Mouse (Mus musculus): ENCODE results near the gene Zc3h12d. TPM values are rescaled to one million over a fixed set of nuclear protein-coding genes. Genes with fewer than 3 reads are reported as not detected.

Gene Zc3h12d
- polyA plus RNA-seq, 1 experiment from 2014 or later: 0.04 TPM

DNA sequence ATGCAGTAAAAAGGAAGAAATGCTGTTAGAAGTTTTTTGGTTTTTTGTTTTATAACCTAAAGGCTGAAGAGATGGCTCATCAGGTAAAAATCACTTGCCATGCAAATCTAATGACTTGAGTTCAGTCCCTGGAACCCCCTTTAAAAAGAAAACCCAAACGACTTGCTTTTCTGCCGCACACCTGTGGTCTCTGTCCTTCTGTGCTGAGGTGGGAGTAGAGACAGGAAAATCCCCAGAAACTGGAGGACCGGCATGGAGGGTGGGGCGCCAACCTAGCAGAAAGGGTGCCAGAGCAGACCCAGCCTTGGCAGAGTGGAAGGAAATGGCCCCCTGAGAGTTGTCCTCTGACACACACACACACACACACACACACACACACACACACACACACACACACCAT lies 13.6 kb upstream of the Zc3h12d start:
- H3K4me2 ChIP-seq (ENCODE audit: low read depth, low read length, severe bottlenecking): no peak overlapping the region
- no peaks in the 10 kb centered on the region for H3K27me3 ChIP-seq (ENCODE audit: control insufficient read depth, insufficient read depth, low read length)
- H3K4me1 ChIP-seq (replicated peaks; ENCODE audit: control insufficient read depth, insufficient read depth, low read length): no peaks in the 10 kb centered on the region
- H3K4me3 ChIP-seq (ENCODE audit: low read depth, low read length): no peak overlapping the region
- no peak overlapping the region for H3K9ac ChIP-seq (ENCODE audit: low read length)
- no peaks in the 10 kb centered on the region; the same call in 1 of the 2 replicates for H3K36me3 ChIP-seq (ENCODE audit: control insufficient read depth, insufficient read depth, low read length)
- H3K27ac ChIP-seq (ENCODE audit: low read depth, low read length): no peak overlapping the region
- no peak for ATAC-seq (replicated peaks; ENCODE audit: low FRiP score)
- no peaks in the 10 kb centered on the region for H3K9me3 ChIP-seq (ENCODE audit: control insufficient read depth, low read length)
- WGBS: 92% methylated on average over 4 of the region's 4 CpGs
- no peak for DNase-seq (ENCODE audit: low spot score)

GRCm38 (mm10) chr10:7819156-7819555 lies 13.1 kb upstream of the Zc3h12d start:
- ATAC-seq (replicated peaks; ENCODE audit: low FRiP score) (no peak), DNase-seq (ENCODE audit: low spot score) (no peak)
- no peaks in the 10 kb centered on the region for H3K4me1 ChIP-seq (replicated peaks; ENCODE audit: control insufficient read depth, insufficient read depth, low read length)
- WGBS: 93% methylated on average over 4 of the region's 4 CpGs
- H3K4me3 ChIP-seq (ENCODE audit: low read depth, low read length): no peak overlapping the region
- no peaks in the 10 kb centered on the region; the same call in 1 of the 2 replicates for H3K36me3 ChIP-seq (ENCODE audit: control insufficient read depth, insufficient read depth, low read length)
- H3K4me2 ChIP-seq (ENCODE audit: low read depth, low read length, severe bottlenecking): no peak overlapping the region
- no peak overlapping the region for H3K9ac ChIP-seq (ENCODE audit: low read length)
- H3K9me3 ChIP-seq (ENCODE audit: control insufficient read depth, low read length): no peaks in the 10 kb centered on the region
- H3K27me3 ChIP-seq (ENCODE audit: control insufficient read depth, insufficient read depth, low read length): no peaks in the 10 kb centered on the region
- no peak overlapping the region for H3K27ac ChIP-seq (ENCODE audit: low read depth, low read length)

DNA sequence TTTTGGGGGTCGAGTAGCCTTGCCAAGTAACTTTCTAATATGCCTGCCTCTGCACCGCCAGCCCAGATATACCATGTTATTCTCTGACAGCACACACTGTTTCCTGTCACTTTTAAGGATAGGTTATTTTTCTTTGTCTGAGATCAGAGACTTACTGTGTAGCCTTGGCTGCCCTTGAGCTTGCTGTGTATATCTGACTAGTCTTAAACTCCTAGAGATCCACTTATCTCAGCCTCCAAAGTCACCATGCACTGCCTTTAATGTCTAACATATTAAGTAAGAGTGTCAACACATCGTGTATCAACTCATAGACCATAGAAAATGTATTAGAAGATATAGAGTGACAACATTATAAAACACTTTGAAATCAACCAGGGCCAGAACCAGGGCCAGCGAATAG lies 12.7 kb upstream of the Zc3h12d start:
- H3K4me3 ChIP-seq (ENCODE audit: low read depth, low read length): no peak overlapping the region
- H3K36me3 ChIP-seq (ENCODE audit: control insufficient read depth, insufficient read depth, low read length): no peaks in the 10 kb centered on the region; the same call in 1 of the 2 replicates
- H3K27me3 ChIP-seq (ENCODE audit: control insufficient read depth, insufficient read depth, low read length): no peaks in the 10 kb centered on the region
- no peak overlapping the region for H3K9ac ChIP-seq (ENCODE audit: low read length)
- ATAC-seq (replicated peaks; ENCODE audit: low FRiP score) (no peak), DNase-seq (ENCODE audit: low spot score) (no peak)
- no peaks in the 10 kb centered on the region for H3K9me3 ChIP-seq (ENCODE audit: control insufficient read depth, low read length)
- WGBS: 95% methylated on average over 4 of the region's 4 CpGs
- H3K4me1 ChIP-seq (replicated peaks; ENCODE audit: control insufficient read depth, insufficient read depth, low read length): no peaks in the 10 kb centered on the region
- H3K4me2 ChIP-seq (ENCODE audit: low read depth, low read length, severe bottlenecking): no peak overlapping the region
- no peak overlapping the region for H3K27ac ChIP-seq (ENCODE audit: low read depth, low read length)

GRCm38 (mm10) chr10:7820171-7820570 lies 12.1 kb upstream of the Zc3h12d start:
- no peak for ATAC-seq (replicated peaks; ENCODE audit: low FRiP score)
- Histone ChIP-seq H3K27me3 (ENCODE audit: control insufficient read depth, insufficient read depth, low read length) (no peaks in the 10 kb centered on the region), H3K4me2 (ENCODE audit: low read depth, low read length, severe bottlenecking) (no peak overlapping the region), H3K36me3 (ENCODE audit: control insufficient read depth, insufficient read depth, low read length) (no peaks in the 10 kb centered on the region; the same call in 1 of the 2 replicates), H3K4me1 (replicated peaks; ENCODE audit: control insufficient read depth, insufficient read depth, low read length) (no peaks in the 10 kb centered on the region), H3K9ac (ENCODE audit: low read length) (no peak overlapping the region), H3K27ac (ENCODE audit: low read depth, low read length) (no peak overlapping the region), H3K4me3 (ENCODE audit: low read depth, low read length) (no peak overlapping the region), H3K9me3 (ENCODE audit: control insufficient read depth, low read length) (no peaks in the 10 kb centered on the region)
- no peak for DNase-seq (ENCODE audit: low spot score)
- whole genome bisulfite sequencing: 92% methylated on average over 5 of the region's 5 CpGs

GRCm38 (mm10) chr10:7821981-7822380 lies 10.3 kb upstream of the Zc3h12d start:
- H3K4me2 ChIP-seq (ENCODE audit: low read depth, low read length, severe bottlenecking): no peak overlapping the region
- H3K9ac ChIP-seq (ENCODE audit: low read length): no peak overlapping the region
- no peak overlapping the region for H3K27ac ChIP-seq (ENCODE audit: low read depth, low read length)
- ATAC-seq (replicated peaks; ENCODE audit: low FRiP score) (no peak), DNase-seq (ENCODE audit: low spot score) (no peak)
- WGBS: 95% methylated on average over 12 of the region's 12 CpGs
- no peaks in the 10 kb centered on the region for H3K27me3 ChIP-seq (ENCODE audit: control insufficient read depth, insufficient read depth, low read length)
- no peaks in the 10 kb centered on the region; the same call in 1 of the 2 replicates for H3K36me3 ChIP-seq (ENCODE audit: control insufficient read depth, insufficient read depth, low read length)
- H3K4me3 ChIP-seq (ENCODE audit: low read depth, low read length): no peak overlapping the region
- H3K4me1 ChIP-seq (replicated peaks; ENCODE audit: control insufficient read depth, insufficient read depth, low read length): no peaks in the 10 kb centered on the region
- H3K9me3 ChIP-seq (ENCODE audit: control insufficient read depth, low read length): no peaks in the 10 kb centered on the region

DNA sequence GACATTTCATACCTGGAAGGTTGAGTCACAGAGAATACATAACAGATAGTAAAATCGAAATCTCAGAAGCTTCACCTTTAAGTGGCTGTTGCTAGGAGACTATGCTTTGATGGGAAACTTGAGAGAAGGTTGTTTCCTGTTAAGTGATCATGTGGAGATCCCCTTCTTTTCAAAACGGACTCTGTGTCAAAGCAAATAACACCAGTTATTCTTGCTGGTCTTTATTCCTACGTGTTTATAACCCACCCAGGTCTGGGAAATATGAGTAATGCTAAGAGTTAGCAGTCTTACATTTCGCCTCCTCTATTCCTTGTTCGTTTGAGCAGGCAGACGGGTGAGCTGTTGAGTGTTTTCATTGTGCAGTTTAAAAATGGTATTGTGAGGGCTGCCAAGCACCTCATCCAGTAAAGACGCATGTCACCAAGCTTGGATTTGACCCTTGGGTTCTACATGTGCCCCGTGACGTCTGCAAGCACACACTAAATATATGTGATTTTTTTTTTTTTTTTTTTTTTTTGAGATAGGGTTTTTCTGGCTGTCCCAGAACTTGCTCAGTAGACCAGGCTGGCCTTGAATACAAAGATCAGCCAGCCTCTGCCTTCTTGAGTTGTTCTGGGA lies 7.5 kb upstream of the Zc3h12d start:
- no peak for ATAC-seq (replicated peaks; ENCODE audit: low FRiP score)
- 89% methylated on average over 9 of the region's 9 CpGs for WGBS
- H3K4me1 ChIP-seq (replicated peaks; ENCODE audit: control insufficient read depth, insufficient read depth, low read length): no peaks in the 10 kb centered on the region

DNA sequence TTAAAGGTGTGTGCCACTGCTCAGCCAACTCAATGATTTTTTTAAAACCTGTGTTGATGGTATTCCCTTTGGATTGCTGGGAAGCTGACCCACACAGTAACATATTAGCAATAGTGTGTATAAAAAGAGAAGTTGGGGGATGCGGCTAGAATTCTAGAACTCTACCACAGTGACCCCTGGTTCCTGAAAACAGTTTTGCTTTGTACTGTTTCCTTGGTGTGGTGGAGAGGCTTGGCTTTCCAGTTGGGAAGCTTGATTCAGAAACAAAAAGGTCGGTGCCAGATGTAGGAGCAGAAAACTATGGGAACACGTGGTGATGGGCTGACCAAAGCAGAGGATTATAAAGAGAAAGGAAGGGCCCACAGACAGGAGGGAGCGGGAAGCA lies 7.0 kb upstream of the Zc3h12d start:
- H3K4me1 ChIP-seq (replicated peaks; ENCODE audit: control insufficient read depth, insufficient read depth, low read length): no peaks in the 10 kb centered on the region
- no peak overlapping the region for H3K4me3 ChIP-seq (ENCODE audit: low read depth, low read length)
- H3K36me3 ChIP-seq (ENCODE audit: control insufficient read depth, insufficient read depth, low read length): no peaks in the 10 kb centered on the region; the same call in 1 of the 2 replicates
- no peaks in the 10 kb centered on the region for H3K9me3 ChIP-seq (ENCODE audit: control insufficient read depth, low read length)
- H3K27ac ChIP-seq (ENCODE audit: low read depth, low read length): no peak overlapping the region
- no peaks in the 10 kb centered on the region for H3K27me3 ChIP-seq (ENCODE audit: control insufficient read depth, insufficient read depth, low read length)
- 95% methylated on average over 4 of the region's 4 CpGs for WGBS
- H3K9ac ChIP-seq (ENCODE audit: low read length): no peak overlapping the region
- DNase-seq (ENCODE audit: low spot score) (no peak), ATAC-seq (replicated peaks; ENCODE audit: low FRiP score) (no peak)
- no peak overlapping the region for H3K4me2 ChIP-seq (ENCODE audit: low read depth, low read length, severe bottlenecking)

More for the DNA sequence above, 7.5 kb upstream of the Zc3h12d start:
- H3K27ac ChIP-seq (ENCODE audit: low read depth, low read length): no peak overlapping the region
- H3K4me2 ChIP-seq (ENCODE audit: low read depth, low read length, severe bottlenecking): no peak overlapping the region
- no peaks in the 10 kb centered on the region; the same call in 1 of the 2 replicates for H3K36me3 ChIP-seq (ENCODE audit: control insufficient read depth, insufficient read depth, low read length)
- no peaks in the 10 kb centered on the region for H3K27me3 ChIP-seq (ENCODE audit: control insufficient read depth, insufficient read depth, low read length)
- H3K9ac ChIP-seq (ENCODE audit: low read length): no peak overlapping the region
- H3K9me3 ChIP-seq (ENCODE audit: control insufficient read depth, low read length): no peaks in the 10 kb centered on the region
- H3K4me3 ChIP-seq (ENCODE audit: low read depth, low read length): no peak overlapping the region
- DNase-seq (ENCODE audit: low spot score): no peak

- H3K4me3 ChIP-seq (ENCODE audit: low read depth, low read length): no peak overlapping the region
- WGBS: 92% methylated on average over 9 of the region's 9 CpGs
- H3K9me3 ChIP-seq (ENCODE audit: control insufficient read depth, low read length): no peaks in the 10 kb centered on the region
- H3K27ac ChIP-seq (ENCODE audit: low read depth, low read length): no peak overlapping the region
- no peaks in the 10 kb centered on the region for H3K27me3 ChIP-seq (ENCODE audit: control insufficient read depth, insufficient read depth, low read length)
- no peak overlapping the region for H3K9ac ChIP-seq (ENCODE audit: low read length)
- no peak for DNase-seq (ENCODE audit: low spot score)
- ATAC-seq (replicated peaks; ENCODE audit: low FRiP score): no peak
- H3K36me3 ChIP-seq (ENCODE audit: control insufficient read depth, insufficient read depth, low read length): no peaks in the 10 kb centered on the region; the same call in 1 of the 2 replicates
- H3K4me1 ChIP-seq (replicated peaks; ENCODE audit: control insufficient read depth, insufficient read depth, low read length): no peaks in the 10 kb centered on the region
- no peak overlapping the region for H3K4me2 ChIP-seq (ENCODE audit: low read depth, low read length, severe bottlenecking)
Observed at GRCm38 (mm10) chr10:7826106-7826505, 6.2 kb upstream of the Zc3h12d start.
